Mouse (Mus musculus): Measurements from ENCODE around the gene Mycn. TPM values are rescaled to one million over a fixed set of nuclear protein-coding genes. Genes with fewer than 3 reads are reported as not detected.

The Mycn gene
- polyA plus RNA-seq, 1 experiment from 2014 or later: 63.9 TPM

GRCm38 (mm10) chr12:12916298-12916697, 25.4 kb downstream of the Mycn start:
- 70% methylated on average over 9 of the region's 9 CpGs for WGBS
- H3K9me3 ChIP-seq: no peaks in the 10 kb centered on the region
- no peak overlapping the region for H3K4me2 ChIP-seq
- no peak overlapping the region for H3K27ac ChIP-seq
- ATAC-seq (ENCODE audit: low FRiP score): no peak
- no peaks in the 10 kb centered on the region for H3K36me3 ChIP-seq
- no peak overlapping the region for H3K4me3 ChIP-seq
- H3K9ac ChIP-seq: no peak overlapping the region
- H3K27me3 ChIP-seq: no peaks in the 10 kb centered on the region
- H3K4me1 ChIP-seq (replicated peaks): peaks cover 5% of the 10 kb centered on the region; the same call in 1 of the 2 replicates

- peaks cover 21% of the 10 kb centered on the region for H3K4me1 ChIP-seq (replicated peaks)
- no peaks in the 10 kb centered on the region for H3K36me3 ChIP-seq
- H3K4me3 ChIP-seq: no peak overlapping the region
- no peak overlapping the region for H3K9ac ChIP-seq
- H3K27me3 ChIP-seq: no peaks in the 10 kb centered on the region
- 82% methylated on average over 11 of the region's 11 CpGs for WGBS
- no peak overlapping the region for H3K27ac ChIP-seq
- no peaks in the 10 kb centered on the region for H3K9me3 ChIP-seq
- no peak for ATAC-seq (ENCODE audit: low FRiP score)
- H3K4me2 ChIP-seq: no peak overlapping the region
Measured at GRCm38 (mm10) chr12:12910356-12910979, 31.2 kb downstream of the Mycn start.

- H3K4me3 ChIP-seq: no peak overlapping the region
- no peaks in the 10 kb centered on the region for H3K36me3 ChIP-seq
- ATAC-seq (ENCODE audit: low FRiP score): no peak
- 38% methylated on average over 16 of the region's 16 CpGs for WGBS
- no peaks in the 10 kb centered on the region for H3K27me3 ChIP-seq
- H3K9me3 ChIP-seq: no peaks in the 10 kb centered on the region
- H3K27ac ChIP-seq: 0 out of 2 replicates have a peak overlapping the region, but pooled peaks have one; percentile 13
- H3K4me2 ChIP-seq: no peak overlapping the region
- H3K4me1 ChIP-seq (replicated peaks): peaks cover 28% of the 10 kb centered on the region
- H3K9ac ChIP-seq: no peak overlapping the region
Measured at GRCm38 (mm10) chr12:12909631-12910277, 32.0 kb downstream of the Mycn start.

GRCm38 (mm10) chr12:12906771-12907170, 34.9 kb downstream of the Mycn start:
- 50% methylated on average over 6 of the region's 6 CpGs for WGBS
- Histone ChIP-seq H3K4me1 (replicated peaks) (peaks cover 41% of the 10 kb centered on the region), H3K9me3 (no peaks in the 10 kb centered on the region), H3K27ac (no peak overlapping the region), H3K27me3 (no peaks in the 10 kb centered on the region), H3K4me2 (no peak overlapping the region), H3K9ac (no peak overlapping the region), H3K4me3 (no peak overlapping the region), H3K36me3 (no peaks in the 10 kb centered on the region)
- no peak for ATAC-seq (ENCODE audit: low FRiP score)

- Histone ChIP-seq H3K9me3 (no peaks in the 10 kb centered on the region), H3K27ac (no peak overlapping the region), H3K4me1 (replicated peaks) (peaks cover 41% of the 10 kb centered on the region), H3K4me2 (no peak overlapping the region), H3K4me3 (no peak overlapping the region), H3K9ac (no peak overlapping the region), H3K27me3 (no peaks in the 10 kb centered on the region), H3K36me3 (no peaks in the 10 kb centered on the region)
- ATAC-seq (ENCODE audit: low FRiP score): no peak
- 54% methylated on average over 8 of the region's 8 CpGs for WGBS
Measured at GRCm38 (mm10) chr12:12906321-12906720, 35.4 kb downstream of the Mycn start.

DNA sequence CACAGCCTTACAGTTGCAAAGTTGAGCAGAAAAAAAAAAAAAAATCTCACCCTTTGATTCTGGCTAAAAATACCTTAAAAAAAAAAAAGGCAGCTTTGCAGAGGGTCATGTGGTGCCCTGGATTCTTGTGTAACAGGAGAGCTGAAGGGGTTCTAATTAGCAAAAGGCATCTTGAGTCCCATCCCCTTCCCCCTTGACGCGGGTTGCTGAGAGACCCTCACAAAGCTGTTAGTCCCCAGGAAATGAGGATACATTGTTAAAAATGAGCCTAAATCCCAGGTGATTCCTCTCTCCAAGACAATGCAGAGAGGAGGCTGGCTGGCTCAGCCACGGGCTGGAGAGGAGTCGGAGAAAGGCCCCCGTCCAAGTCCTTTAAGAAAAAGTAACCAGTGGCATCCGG, 36.6 kb downstream of the Mycn start:
- Histone ChIP-seq H3K27ac (peak overlapping the region; percentile 92), H3K9me3 (no peaks in the 10 kb centered on the region), H3K27me3 (no peaks in the 10 kb centered on the region), H3K4me3 (no peak overlapping the region), H3K4me1 (replicated peaks) (peaks cover 41% of the 10 kb centered on the region), H3K4me2 (peak overlapping the region; percentile 46), H3K9ac (peak overlapping the region; percentile 35; the same call in 1 of the 2 replicates), H3K36me3 (no peaks in the 10 kb centered on the region)
- ATAC-seq (ENCODE audit: low FRiP score): peak; percentile 16; the same call in 1 of the 2 replicates
- 29% methylated on average over 6 of the region's 6 CpGs for WGBS

DNA sequence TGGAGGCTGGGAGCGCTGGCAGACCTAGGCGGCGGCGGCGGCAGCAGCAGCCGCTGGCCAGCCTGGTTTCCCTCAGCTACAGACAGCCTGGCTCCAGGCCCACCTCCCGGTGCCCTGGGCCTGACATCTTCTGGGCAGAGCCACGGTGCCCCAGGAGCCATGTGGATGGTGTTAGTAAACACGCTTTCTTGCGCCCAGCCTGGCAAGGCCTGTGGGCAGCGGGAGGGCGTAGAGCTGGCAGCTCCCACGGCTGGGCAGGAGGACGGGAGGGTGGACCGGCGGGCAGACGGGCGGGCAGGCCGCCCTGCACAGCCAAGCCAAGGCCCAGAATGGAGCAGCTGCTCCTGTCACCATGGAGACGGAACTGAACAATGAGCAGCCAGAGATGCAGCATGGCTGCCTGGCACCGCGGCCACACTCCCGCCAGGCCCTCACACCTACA, 37.2 kb downstream of the Mycn start:
- Histone ChIP-seq H3K9me3 (no peaks in the 10 kb centered on the region), H3K27me3 (no peaks in the 10 kb centered on the region), H3K4me1 (replicated peaks) (peaks cover 37% of the 10 kb centered on the region), H3K36me3 (no peaks in the 10 kb centered on the region), H3K9ac (peak overlapping the region; percentile 68), H3K4me2 (peak overlapping the region; percentile 46), H3K27ac (peak overlapping the region; percentile 92), H3K4me3 (peak overlapping the region; percentile 15; the same call in 1 of the 2 replicates)
- ATAC-seq (ENCODE audit: low FRiP score): peak; percentile 96
- 2% methylated on average over 23 of the region's 23 CpGs for WGBS

DNA sequence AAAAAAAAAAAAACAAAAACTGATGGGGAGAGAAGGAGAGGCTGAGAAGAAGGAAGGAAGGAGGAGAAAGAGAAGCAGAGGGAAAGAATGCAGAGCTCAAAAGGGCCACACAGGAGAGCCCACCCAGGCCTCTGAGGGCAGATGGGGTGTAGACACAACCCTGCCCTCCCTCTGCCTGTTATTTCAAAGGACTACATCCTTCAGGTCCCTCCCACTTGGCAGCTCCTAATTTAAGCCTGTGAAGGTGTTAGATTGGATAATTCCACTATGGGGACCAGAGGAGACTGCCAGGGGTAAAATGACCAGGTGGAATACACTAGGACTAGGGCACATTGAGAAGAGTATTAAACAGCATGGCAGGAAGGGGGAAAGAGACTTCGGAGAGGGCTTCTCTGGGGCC, 37.6 kb downstream of the Mycn start:
- Histone ChIP-seq H3K4me2 (peak overlapping the region; percentile 46), H3K9me3 (no peaks in the 10 kb centered on the region), H3K27ac (peak overlapping the region; percentile 92), H3K36me3 (no peaks in the 10 kb centered on the region), H3K4me3 (no peak overlapping the region), H3K9ac (peak overlapping the region; percentile 68), H3K4me1 (replicated peaks) (peaks cover 34% of the 10 kb centered on the region), H3K27me3 (no peaks in the 10 kb centered on the region)
- ATAC-seq (ENCODE audit: low FRiP score): peak; percentile 50
- 25% methylated on average over 1 of the region's 1 CpGs for WGBS

DNA sequence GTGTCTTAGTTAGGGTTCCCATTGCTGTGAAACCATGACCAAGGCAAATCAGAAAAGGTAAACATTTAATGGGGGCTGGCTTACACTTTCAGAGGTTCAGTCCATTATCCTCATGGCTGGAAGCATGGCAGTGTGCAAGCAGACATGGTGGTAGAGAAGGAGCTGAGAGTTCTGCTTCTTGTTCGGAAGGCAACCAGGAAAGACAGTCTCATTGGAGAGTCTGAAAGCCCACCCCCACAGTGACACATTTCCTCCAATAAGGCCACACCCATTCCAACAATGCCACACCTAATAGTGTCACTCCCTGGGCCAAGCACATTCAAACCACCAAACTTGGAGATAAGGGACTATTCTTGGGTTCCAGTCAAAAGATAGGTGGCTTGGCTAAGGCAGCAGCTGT, 39.3 kb downstream of the Mycn start:
- Histone ChIP-seq H3K27ac (no peak overlapping the region), H3K9ac (no peak overlapping the region), H3K27me3 (no peaks in the 10 kb centered on the region), H3K4me1 (replicated peaks) (peaks cover 34% of the 10 kb centered on the region), H3K4me3 (no peak overlapping the region), H3K36me3 (no peaks in the 10 kb centered on the region), H3K4me2 (no peak overlapping the region), H3K9me3 (no peaks in the 10 kb centered on the region)
- no peak for ATAC-seq (ENCODE audit: low FRiP score)
- 93% methylated on average over 1 of the region's 1 CpGs for WGBS

GRCm38 (mm10) chr12:12898356-12899126, 43.2 kb downstream of the Mycn start:
- Histone ChIP-seq H3K9me3 (0 out of 2 replicates have a peak, but pooled peaks cover 2% of the 10 kb centered on the region), H3K36me3 (no peaks in the 10 kb centered on the region), H3K27ac (no peak overlapping the region; the same call in 1 of the 2 replicates), H3K4me3 (no peak overlapping the region), H3K27me3 (no peaks in the 10 kb centered on the region), H3K4me2 (no peak overlapping the region), H3K4me1 (replicated peaks) (peaks cover 1% of the 10 kb centered on the region), H3K9ac (no peak overlapping the region)
- ATAC-seq (ENCODE audit: low FRiP score): no peak
- 57% methylated on average over 2 of the region's 2 CpGs for WGBS

DNA sequence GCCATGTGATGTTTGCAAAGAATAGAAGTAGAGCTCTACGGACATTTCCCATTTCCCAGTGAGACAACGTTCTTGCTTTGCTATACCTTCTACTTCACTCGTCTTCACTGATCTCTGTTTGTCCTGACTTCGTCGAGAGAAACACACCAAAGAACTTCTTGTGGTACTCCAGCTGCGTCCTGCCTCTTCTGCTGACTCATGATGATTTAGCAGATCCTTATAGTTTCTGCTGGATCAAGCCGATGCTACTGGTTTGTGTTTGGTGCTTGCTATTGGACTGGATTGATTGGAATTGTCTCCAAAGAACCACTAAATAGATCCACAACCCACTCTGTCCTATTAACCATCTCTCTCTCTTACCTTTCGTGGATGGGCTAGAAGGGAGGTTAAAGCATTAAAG, 47.7 kb downstream of the Mycn start:
- Histone ChIP-seq H3K9me3 (0 out of 2 replicates have a peak, but pooled peaks cover 2% of the 10 kb centered on the region), H3K27ac (no peak overlapping the region), H3K4me1 (replicated peaks) (no peaks in the 10 kb centered on the region), H3K9ac (no peak overlapping the region), H3K27me3 (no peaks in the 10 kb centered on the region), H3K4me3 (no peak overlapping the region), H3K4me2 (no peak overlapping the region), H3K36me3 (no peaks in the 10 kb centered on the region)
- no peak for ATAC-seq (ENCODE audit: low FRiP score)
- WGBS: 96% methylated on average over 8 of the region's 8 CpGs

DNA sequence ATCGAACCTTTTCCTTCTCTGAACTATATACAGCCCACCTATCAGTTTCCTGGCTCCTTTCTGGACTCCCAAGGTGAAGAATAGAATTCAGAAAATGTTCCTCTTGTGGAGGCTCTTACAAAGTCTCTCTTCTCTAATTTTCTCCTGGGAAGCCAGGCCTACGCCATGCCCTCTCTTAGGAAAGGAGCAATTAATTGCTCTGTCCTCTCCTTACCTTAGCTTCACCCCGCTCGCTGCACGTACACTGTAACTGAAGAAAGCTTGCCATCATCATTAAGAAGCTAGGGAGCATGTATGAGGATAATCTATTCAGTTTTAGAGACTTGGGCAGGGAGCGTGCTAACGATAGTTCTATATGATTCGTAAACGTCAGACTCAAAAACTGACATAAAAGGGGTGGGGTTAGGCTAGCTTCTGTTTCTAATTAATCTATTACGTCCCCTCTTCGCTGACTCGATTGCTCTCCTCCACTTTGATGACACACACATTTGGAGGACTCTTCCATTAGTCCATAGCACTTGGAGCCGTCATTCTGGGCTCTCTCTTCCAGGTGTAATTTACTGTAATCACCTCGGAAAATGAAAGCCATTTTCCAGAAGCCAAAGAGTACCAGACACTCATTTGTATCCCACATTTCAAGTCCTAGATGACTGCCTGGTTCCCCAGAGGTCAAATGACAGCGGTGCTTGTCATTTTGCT, 55.4 kb downstream of the Mycn start:
- 0 out of 2 replicates have a peak, but pooled peaks have one; percentile 33 for ATAC-seq (ENCODE audit: low FRiP score)
- Histone ChIP-seq H3K27me3 (no peaks in the 10 kb centered on the region), H3K4me3 (no peak overlapping the region), H3K9me3 (no peaks in the 10 kb centered on the region), H3K4me2 (no peak overlapping the region), H3K4me1 (replicated peaks) (peaks cover 13% of the 10 kb centered on the region), H3K9ac (no peak overlapping the region), H3K27ac (peak overlapping the region; percentile 40; the same call in 1 of the 2 replicates), H3K36me3 (no peaks in the 10 kb centered on the region)
- 60% methylated on average over 15 of the region's 15 CpGs for WGBS

Data from hindbrain, embryonic 13.5 days (tissue).